Mouse (Mus musculus) thymus, postnatal 25 days (tissue): ENCODE measurements at regions not wholly inside any gene's neighbourhood (a gene's known extent, or its start where the extent isn't known, plus 50 kb on each side); places are given as distances from the start of the nearest gene placed in this dataset.
A peak's percentile ranks its signal among the peaks of the same experiment; 100 is the strongest.
"Not testable (repeated sequence)": the region's sequence is repeated elsewhere in the genome, so short reads cannot be mapped to it uniquely, and the experiment has no call there.

Source experiments
- DNase-seq: peaks from one replicate; pipeline ENCODE4 v3.0.0; 2022

DNA sequence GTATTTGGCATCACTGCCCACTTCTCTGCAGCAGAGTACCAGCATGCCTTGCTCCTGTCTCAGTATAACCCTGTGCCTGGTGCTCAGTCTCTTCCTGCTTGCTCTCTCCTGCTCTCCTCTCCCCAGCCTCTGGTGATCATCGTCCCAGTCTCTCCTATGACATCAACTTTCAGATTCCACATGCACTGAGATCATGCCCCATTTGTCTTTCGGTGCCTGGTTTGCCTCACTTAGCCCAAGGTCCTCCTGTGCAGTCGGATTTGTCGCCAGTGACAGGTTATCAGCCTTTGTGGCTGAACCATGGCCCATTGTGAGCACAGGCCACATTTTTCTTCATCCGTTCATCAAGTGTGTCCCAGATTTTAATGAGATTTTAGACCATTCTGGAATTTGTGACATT lies 314.0 kb downstream of the Diras2 start:
- DNase-seq: no peak

DNA sequence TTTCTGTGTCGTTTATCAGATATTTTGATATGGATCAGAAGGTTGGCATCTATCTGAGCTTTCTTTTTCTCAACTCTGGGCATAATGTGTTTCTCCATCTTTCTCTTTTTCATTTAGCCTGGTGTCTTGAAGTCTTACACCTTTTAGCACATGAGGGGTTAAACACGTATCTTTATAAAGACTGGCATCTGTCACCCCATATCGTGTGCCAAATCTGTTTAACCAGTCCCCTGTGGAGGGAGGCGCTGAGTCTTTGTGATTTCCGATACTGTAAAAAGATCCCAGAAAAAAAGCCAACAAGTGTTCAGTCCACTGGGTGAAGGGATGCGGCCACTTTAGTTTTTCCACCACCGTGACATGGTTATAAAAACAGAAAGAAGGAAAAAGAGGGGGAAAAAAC lies 313.3 kb downstream of the Diras2 start:
- DNase-seq: no peak

DNA sequence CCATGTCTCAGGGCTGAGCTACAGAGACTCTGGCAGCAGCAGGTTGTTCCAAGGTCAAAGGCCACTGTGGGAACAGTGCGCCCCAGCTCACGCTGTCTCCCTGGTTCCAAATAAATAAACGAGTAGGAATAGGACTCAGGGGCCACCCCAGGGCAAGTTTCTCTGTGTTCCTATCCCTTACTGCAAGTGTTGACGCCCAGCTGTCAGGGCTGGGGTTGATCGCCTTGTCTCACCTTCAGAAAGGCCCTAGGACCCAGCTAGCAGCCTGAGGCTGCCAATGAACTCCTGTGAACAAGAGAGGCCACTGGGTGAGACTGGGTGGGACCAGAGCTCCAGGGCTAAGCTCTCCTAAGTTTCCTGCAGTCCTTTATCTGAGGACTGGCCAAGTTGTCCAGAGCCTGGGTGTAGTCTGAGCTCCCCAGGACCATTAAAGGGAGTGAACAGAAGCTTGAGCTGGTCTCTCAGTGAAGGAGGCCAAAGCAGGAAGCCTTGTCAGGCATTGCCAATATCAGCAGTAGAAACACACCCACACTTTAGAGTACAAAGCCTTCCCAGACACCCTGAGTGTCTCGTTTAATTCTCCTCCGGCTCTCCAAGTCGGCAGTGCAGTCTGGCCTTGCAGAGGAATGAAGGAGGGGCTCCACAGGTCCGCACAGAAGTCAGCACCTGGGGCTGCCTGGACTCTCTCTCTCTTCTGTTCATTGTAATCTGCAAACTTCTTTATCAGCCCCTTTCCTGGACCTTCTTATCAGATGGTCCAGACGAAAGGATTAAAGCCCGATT lies 308.6 kb downstream of the Diras2 start:
- no peak for DNase-seq

DNA sequence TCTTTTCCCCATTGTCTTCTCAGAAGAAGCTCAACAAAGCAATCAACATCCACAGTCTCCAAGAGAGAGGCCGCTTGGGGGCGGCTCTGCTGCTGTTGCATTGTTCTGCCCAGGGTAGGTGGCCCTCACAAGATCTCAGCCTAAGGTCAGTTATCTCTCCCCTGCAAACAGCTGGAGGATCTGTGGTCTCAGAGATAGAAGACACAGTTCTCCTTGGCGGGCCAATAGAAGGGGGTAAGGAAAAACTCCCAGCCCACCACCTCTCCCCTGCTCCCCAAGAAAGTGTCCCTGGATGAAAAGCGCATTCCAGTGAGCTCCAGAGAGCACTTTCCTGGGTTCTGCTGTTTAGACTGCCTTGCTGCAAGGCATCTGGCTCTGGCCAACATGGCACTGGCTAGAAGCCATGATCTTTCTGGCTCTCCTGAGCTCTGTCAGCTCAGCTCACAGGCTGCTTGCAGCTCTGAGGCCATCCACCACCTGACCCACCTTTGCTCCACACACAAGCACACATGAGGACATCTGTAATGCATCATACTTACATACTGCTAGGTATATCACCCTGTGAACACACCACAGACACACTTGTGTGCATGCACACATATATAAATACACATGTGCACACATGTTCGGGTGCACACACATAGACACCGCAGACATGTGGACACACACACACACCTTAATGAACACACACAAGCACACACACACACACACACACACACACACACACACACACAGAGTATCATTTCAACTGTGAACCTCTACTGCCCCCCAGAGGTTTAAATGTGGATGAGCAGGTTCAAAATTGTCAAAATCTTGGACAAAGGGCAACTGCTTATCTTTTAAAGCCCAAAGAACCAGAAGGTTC lies 307.7 kb downstream of the Diras2 start:
- DNase-seq: peak; percentile 28

DNA sequence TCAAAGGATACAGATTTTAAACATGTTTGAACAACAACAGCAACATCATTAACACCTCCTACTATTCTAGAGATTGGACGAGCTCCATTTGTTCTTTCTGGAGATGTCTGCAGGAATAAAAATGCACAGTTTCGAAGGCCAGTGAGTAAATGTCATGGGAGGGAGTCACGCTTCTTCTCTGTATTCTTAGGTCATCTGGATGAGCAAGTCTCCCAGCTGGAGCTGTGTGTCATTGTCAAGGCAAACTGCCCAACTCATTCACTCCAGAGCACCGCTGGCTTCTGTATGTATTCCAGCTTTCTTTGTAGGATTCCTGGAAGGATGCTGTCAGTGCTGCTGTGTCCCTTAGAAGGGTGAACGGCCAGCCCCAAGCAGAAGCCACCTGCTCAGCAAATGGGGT lies 297.1 kb downstream of the Diras2 start:
- no peak for DNase-seq

DNA sequence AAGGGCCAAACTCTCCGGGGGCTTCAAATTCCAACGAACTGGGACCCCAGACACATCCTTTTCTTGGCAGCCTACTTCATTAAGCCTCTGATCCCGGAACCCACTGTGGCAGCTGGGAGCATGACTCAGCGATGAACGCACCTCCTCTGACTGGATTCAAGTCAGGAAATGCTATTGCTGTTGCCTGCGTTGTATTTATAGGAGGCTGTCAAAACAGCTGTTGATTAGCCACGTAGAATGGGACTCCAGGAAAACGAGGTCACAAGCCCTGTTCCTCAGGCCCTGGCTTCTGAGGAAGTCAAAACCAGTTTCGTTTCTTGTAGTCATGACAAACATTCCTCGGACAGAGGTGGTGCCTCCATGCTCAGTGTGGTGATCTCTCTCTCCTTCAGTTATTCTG lies 295.0 kb downstream of the Diras2 start:
- DNase-seq: no peak

DNA sequence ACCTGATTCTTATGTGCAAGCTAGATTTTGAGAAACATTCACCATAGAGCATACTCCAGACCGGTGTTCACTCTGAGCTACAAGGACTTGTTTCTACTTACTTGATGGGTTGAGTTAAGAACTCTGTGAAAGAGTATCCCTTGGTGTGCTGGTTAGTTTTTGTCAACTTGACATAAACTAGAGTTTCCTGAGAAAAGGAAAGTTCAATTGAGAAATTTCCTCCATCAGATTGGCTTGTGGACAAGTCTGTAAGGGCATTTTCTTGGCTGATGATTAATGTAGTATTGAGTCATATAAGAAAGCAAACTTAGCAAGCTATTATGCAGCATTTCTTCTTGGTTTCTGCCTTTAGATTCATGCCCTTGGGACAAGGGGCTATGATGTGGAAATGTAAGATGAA lies 291.5 kb downstream of the Diras2 start:
- no peak for DNase-seq

DNA sequence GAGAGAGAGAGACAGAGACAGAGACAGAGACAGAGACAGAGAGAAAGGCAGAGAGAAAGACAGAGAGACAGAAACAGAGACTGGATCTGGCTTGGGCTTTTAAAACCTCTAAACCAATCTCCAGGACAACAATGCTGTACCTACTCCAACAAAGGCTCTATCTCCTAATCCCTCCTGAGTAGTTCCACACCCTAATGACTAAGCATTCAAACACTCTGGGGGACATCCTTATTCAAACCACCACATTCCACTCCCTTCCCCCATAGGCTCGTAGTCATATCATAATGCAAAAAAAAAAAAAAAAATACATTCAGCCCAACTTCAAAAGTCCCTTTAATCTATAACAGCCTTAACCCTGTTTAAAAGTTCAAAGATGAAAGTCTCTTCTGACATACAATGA lies 289.3 kb downstream of the Diras2 start:
- DNase-seq: no peak

DNA sequence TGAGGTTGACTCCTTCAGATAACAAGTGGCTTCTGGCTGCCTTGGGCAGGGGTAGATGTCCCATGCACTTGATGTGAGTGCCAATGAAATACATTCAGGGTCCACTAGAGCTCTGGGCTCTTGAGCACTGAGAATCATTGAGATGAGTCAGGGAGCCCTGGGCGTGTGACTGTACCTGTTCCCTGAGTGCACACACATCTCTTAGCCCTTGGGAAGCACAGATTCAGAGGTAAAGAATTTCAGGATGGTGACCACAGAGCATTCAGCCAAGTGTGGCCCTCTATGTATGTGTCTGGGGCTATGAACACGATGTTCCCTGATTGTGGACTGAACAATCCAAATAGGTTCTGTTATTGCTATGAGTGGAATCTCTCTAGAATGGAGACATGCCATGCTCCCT lies 281.6 kb downstream of the Diras2 start:
- no peak for DNase-seq

DNA sequence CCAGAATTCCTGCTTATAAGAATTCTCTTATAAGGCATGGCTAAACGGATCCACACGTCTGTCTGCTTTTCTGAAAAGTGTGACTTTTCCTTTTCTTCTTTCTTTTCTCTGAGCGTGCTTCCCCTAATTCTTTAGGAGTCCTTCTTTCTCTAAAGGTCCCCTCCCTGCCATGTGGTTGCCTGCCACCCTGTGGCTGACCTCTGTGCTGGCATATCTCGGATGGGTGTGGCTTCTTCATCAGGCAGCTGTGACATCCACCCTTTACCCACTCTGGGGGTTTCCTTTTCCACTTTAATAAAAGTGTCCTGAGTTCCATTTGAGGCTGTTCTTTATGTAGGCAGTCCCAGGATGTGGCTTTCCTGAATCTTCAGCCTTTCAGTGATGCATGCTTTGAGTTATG lies 280.7 kb downstream of the Diras2 start:
- DNase-seq: no peak

DNA sequence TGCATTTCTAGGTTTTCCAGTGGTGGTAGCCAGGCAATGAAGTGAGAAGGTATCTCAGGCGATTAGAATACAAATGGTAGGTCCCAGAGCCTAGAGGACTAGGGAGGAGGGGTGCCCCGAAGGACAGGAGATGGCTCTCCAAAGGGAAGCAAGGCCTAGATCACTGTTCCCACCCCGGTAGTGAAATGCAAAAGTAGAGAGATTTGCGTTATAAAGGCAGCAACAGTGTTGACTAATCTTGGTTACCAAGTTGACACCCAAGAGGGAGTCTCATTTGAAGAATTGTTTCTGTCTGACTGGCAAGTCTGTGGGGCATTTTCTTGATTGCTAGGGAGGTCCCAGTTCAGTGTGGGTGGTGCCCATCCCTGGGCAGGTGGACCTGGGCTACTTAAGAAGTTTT lies 278.8 kb downstream of the Diras2 start:
- no peak for DNase-seq

DNA sequence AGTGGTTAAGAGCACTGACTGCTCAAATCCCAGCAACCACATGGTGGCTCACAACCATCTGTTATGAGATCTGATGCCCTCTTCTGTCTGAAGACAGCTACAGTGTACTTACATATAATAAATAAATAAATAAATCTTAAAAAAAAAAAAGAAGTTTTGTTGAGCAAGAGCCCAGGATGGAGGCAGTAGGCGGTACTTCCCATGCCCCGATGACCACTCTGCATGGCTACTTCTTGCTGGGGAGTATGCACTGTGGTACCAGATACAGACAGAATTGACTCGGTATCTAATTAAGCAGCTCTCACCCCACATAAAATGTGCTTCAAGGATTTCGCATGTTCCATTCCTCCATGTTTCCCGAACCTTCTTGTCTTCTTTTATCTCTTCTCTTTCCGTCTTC lies 278.4 kb downstream of the Diras2 start:
- not testable (repeated sequence) for DNase-seq

DNA sequence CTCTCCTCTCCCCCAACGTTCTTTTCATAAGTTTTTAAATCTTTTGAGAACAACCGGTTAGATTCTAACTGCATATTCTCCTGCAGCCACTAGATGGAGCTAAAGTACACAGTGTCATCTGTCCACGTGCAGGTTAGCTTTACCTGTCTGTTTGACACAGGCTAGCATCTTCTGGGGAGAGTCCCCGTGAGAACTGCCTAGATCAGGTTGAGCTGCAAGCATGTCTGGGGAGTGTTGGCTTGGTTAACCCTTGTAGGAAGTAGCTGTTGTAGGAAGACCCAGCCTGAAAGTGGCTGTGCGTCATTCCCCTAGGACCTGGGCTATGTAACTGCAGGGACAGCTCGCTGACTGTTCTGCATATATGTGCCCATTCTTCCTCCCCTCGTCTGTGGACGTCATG lies 277.9 kb downstream of the Diras2 start:
- peak; percentile 26 for DNase-seq

DNA sequence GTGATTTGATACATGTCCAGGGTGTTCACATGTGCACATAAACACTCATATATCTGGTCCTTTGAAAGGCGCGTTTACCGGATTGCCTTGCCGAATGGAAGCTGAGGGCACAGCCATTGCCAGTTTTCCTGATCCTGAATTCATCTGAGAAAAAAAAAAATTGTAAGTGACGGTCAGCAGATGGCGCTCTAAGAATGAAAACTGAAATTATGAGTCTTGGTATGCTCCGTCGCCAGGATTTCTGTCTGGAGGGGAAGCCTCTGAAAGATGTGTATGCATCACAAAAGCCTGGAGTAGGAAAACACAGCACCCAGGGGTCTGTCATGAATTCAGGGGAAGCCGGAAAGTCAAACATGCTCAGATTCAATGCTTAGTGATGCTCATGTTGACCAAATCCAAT lies 276.9 kb downstream of the Diras2 start:
- peak; percentile 18 for DNase-seq

DNA sequence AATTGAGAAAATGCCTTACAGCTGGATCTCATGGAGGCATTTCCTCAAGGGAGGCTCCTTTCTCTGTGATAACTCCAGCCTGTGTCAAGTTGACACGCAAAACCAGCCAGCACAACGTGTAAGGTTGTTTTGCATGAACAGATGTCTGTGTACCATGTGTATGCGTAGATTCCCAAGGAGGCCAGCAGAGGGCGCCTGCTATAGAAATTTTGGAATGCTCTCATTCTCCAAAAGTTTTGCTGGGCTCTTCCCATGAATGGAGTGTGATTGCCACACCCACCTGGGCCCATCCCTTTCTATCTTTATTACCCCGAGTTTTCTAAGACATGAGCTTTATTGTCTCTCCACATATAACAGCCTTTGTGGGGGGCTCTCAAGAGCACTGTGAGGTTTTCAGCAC lies 275.4 kb downstream of the Diras2 start:
- no peak for DNase-seq

DNA sequence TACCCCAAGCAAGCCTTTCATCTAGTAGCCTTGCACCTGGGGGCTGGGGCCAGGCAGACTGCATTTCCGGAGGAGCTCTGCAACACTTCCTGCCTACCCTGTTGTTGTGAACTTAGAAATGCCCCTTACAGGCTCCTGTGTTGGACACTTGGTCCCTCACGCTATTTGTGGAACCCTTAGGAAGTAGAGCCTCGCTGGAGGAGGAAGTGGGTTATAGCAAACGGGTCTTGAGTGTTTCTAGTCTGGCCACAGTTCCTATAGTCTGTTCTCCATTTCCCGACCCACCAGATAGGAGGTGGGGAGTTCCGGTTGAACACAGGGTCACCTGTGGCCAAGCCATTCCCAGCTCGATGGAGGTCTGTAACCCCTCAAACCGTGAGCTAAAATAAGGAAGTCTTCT lies 272.7 kb downstream of the Diras2 start:
- DNase-seq: no peak

DNA sequence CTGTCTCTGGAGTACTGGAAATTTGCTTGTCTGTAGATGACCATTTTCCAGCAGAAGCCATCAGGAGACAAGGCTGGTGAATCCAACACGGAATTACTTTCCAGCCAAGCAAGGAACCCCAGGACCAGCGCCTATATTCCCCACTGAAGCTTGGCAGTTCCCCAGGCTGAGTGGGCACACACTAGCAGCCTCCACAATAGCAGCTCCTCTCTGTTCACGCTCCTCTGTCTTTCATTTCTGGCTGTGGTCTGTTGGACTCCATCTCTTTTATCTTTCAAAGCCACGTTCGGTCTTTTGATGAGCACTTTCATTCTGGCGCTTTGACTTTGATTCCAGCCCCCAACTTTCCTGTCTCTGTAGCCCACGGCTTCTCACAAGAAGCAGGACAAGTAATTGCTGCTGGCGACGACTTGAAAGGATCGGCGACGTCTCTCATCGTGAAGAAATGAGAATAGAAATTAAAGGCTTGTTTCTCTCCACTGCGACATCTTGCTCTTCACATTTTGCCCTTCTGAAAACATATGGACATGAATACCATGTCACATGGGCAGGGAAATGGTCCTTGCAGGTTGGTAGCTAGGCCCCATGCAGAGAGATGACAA lies 268.0 kb downstream of the Diras2 start:
- DNase-seq: no peak

DNA sequence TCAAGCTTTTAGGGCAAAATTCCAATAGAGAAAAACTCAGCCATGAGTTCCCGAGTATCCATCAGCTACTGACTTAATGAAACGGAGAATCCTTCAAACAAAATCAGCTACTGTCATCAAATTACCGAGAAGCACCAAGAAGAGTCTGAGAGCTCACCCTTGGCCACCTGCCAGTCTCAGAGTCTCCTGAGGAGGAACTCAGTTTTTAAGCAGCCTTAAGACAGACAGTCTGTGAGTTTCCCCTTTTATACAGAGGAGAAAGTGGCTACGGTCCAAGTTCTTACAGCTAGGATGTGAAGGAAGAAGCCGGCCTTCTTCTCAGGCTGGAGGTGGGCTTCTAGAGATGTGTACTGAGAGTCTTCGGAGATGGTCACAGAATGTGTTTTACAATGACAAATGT lies 262.8 kb downstream of the Diras2 start:
- no peak for DNase-seq

DNA sequence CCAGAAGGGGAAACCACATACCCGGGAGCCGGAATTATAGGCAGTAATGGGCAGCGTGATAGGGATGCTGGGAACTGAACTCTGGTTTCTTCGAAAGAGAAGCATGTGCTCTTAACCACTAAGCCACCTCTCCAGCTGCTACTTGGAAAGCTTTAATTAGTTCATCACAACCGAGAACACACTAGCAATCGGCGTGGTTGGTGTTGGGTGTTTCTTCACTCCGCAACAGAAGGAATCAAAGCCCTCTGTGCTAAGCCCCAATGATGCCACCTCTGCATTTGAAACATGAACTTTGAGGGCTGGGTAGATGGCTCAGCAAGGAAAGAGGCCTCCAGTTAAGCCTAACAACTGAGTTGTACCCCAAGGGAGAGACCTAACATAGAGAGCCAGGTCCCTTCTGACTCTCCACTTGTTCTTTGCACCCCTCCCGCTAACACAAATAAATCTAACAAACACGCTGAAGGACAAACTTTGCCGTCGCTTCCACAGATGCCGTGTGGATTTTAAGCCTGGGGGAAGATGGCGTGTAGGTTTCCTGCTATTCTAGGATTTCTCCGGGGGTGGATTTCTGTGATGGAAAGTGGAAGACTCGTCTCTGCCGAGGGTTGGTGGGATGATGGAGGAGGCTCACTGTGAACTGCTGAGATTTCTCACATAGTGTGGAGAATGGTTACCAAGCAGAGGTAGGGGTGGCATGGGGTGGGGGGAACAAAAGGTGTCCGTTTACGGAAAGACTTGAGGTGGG lies 257.4 kb downstream of the Diras2 start:
- DNase-seq: no peak

DNA sequence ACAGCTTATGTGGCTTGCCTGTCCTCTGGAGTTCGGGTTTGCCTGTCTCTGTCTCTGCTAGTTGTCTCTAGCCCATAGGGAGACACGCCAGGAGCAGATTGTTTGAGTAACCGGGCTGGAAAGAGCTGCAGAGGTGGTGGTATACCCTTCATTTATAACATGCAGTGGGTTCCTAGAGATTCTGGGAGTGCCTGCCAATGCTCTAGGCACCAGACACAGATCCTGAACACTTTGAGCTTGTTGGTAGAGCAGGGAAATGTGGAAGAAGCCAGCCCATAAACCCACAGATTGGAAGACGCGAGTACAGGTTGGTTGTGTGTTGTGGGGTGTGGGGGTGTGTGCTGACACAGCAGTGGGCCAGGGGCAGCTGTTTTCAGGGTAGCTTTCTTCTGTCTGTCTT lies 255.9 kb downstream of the Diras2 start:
- DNase-seq: no peak

DNA sequence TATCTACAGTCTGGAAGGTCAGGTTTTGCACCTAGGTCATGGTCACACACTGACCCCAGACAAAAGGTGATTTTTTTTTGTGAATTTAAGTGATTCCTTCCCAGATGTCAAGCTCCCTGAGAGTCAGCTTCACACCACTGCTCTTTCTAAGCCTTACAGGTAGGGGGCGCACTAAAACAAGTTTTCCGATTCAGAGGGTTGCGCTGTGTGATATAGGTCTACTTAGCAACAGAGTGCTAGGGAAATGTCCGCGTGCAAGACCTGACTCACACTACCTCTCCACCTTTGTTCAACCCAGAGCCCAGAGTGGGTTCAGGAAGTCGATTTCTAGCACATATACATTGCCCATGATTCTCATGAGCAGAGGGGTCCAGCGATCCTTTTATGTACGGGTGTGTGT lies 255.4 kb downstream of the Diras2 start:
- peak; percentile 74 for DNase-seq

DNA sequence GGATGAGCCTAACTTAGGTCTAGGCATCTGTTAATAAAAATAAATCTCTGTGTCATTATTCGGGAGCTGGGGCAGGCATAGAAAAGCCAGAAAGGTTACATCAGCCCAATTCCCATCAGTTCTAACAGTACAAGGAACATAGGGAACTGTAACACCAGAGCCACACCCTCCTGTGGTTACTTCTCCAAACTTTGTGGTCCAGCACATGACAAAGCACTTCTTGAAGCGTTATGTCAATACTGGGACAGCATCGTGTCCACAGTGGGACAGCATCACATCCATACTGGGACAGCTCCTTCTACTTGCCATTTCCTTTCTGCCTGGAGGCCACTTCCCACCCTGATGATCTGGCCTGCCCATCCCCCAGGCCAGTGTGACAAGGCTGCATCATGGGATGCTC lies 253.9 kb downstream of the Diras2 start:
- no peak for DNase-seq

DNA sequence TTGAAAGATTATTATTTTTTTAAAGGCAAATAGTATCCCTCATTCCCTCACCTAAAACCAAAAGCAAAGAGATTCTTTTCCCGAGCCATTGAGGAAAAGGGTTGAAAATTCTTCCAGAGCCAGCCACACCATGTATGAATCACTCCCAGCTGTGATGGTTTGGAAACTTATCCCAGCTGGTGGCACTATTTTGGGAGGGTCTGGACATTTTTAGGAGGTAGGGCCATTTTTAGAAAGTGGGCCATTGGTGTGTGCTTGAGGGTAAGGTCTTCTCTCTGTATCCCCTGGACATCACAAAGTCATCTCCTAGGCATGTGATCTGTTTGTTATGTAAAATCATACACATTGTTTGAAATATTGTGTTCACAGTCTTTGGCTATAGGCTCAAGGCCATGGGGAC lies 252.2 kb downstream of the Diras2 start:
- no peak for DNase-seq
